Mouse (Mus musculus): ENCODE results near the gene Tmem218. TPM values are rescaled to one million over a fixed set of nuclear protein-coding genes. Genes with fewer than 3 reads are reported as not detected.

Tmem218 gene
- polyA plus RNA-seq, 1 experiment from 2014 or later = 16.1 TPM

DNA sequence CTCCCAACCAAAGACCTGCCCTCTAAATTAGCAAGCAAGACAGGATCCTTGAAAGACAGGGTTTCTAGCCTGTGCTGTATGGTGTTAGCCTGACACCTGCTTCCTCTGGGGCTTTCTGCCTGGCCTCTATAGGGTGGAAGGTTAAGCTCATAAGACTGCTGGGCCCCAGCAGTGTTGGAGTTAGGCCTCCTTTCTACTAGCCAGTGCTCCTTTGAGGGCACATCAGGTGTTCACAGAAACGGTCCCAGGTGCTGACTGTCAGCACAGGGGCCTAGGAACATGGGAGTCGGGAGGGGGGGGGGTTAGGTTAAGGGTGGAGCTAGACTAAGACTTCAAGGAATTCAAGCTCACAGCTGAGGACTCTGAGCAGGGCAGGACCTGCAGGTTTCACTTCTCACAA is 37.4 kb downstream of the Tmem218 start:
- ATAC-seq (ENCODE audit: low FRiP score) = no peak
- DNase-seq (ENCODE audit: low spot score) = no peak
- no peaks in the 10 kb centered on the region for H3K4me1 ChIP-seq (replicated peaks; ENCODE audit: control insufficient read depth, insufficient read depth, low read length)
- no peaks in the 10 kb centered on the region for H3K36me3 ChIP-seq (ENCODE audit: control insufficient read depth, insufficient read depth, low read length)
- no peaks in the 10 kb centered on the region for H3K27me3 ChIP-seq (ENCODE audit: control insufficient read depth, insufficient read depth, low read length)
- no peak overlapping the region for H3K27ac ChIP-seq (ENCODE audit: low read depth, low read length)
- H3K4me3 ChIP-seq (ENCODE audit: low read depth, low read length) = no peak overlapping the region
- H3K9ac ChIP-seq (ENCODE audit: low read depth, low read length) = no peak overlapping the region
- WGBS = 67% methylated on average over 2 of the region's 2 CpGs
- no peak overlapping the region for H3K4me2 ChIP-seq (replicated peaks; ENCODE audit: low read depth, low read length)
- H3K9me3 ChIP-seq (ENCODE audit: control insufficient read depth, low read length) = no peaks in the 10 kb centered on the region

DNA sequence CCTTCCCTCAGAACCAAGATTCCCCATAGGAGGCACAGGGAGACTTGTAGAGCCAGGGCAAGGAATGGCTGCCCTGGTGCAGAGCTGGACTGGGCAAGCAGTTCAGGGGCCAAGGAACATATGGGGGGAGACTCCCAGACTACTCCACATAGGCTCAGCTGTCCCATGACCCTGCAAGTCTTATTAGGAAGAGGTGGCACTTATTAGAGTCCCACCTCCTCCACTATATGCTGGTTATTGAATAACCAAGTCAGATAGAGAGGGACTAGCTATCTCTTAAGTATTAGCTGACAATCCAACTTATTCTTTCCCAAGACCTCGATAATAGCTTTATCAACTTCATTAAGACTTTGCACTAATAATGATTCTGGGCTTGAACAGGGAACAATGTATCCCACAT is 37.8 kb downstream of the Tmem218 start:
- Histone ChIP-seq H3K27me3 (ENCODE audit: control insufficient read depth, insufficient read depth, low read length) (no peaks in the 10 kb centered on the region), H3K9ac (ENCODE audit: low read depth, low read length) (no peak overlapping the region), H3K4me2 (replicated peaks; ENCODE audit: low read depth, low read length) (no peak overlapping the region), H3K4me1 (replicated peaks; ENCODE audit: control insufficient read depth, insufficient read depth, low read length) (no peaks in the 10 kb centered on the region), H3K27ac (ENCODE audit: low read depth, low read length) (no peak overlapping the region), H3K4me3 (ENCODE audit: low read depth, low read length) (no peak overlapping the region), H3K9me3 (ENCODE audit: control insufficient read depth, low read length) (no peaks in the 10 kb centered on the region), H3K36me3 (ENCODE audit: control insufficient read depth, insufficient read depth, low read length) (no peaks in the 10 kb centered on the region)
- 96% methylated on average over 1 of the region's 1 CpGs for WGBS
- ATAC-seq (ENCODE audit: low FRiP score) = no peak
- no peak for DNase-seq (ENCODE audit: low spot score)

DNA sequence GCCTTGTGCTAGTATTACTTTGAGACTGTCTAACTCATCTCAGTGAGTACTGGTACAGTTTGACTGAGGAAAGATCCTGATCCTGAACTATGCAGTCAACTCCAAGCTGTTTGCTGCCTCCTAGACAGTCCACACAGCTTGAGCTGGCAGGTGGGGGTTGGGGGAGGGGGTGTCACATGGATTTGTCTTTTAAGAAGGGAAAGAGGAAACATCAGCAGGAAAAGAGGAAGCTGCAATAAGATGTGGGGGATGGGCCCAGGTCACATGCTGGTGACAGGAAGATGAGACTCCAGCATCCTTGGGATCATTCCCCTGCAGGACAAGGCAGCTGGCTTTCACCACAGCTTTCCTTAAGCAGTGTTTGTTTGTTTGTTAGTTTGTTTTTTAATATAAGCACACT is 39.4 kb downstream of the Tmem218 start:
- H3K4me2 ChIP-seq (replicated peaks; ENCODE audit: low read depth, low read length) = no peak overlapping the region
- no peak overlapping the region for H3K4me3 ChIP-seq (ENCODE audit: low read depth, low read length)
- no peak overlapping the region for H3K27ac ChIP-seq (ENCODE audit: low read depth, low read length)
- no peaks in the 10 kb centered on the region for H3K27me3 ChIP-seq (ENCODE audit: control insufficient read depth, insufficient read depth, low read length)
- DNase-seq (ENCODE audit: low spot score) = no peak
- H3K36me3 ChIP-seq (ENCODE audit: control insufficient read depth, insufficient read depth, low read length) = no peaks in the 10 kb centered on the region
- no peak for ATAC-seq (ENCODE audit: low FRiP score)
- no peak overlapping the region for H3K9ac ChIP-seq (ENCODE audit: low read depth, low read length)
- H3K9me3 ChIP-seq (ENCODE audit: control insufficient read depth, low read length) = no peaks in the 10 kb centered on the region
- no peaks in the 10 kb centered on the region for H3K4me1 ChIP-seq (replicated peaks; ENCODE audit: control insufficient read depth, insufficient read depth, low read length)

DNA sequence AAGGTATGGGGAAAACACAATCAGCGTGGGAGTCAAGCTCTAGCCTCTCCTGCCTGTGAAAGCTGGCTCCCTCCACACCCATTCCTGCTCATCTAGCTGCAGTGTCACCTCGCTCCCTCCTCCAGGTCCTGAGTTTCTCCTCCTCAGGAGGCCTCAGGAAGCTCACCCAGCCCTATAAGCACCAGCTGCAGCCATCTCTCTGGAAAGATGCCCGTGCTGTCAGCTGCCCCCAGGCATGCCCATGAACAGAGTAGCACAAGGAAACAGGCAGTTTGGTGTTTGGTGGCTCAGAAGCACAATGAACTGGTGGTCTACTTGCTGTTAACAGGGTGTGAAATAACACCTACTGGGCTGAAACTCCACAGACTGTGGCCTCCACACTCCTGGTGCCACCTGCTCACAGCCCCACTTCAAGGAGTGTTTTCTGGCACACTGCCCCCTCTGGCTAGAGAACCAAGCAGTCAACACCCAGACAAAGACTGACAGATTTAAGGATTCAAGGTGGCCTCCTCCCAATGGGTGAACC is 40.4 kb downstream of the Tmem218 start:
- no peaks in the 10 kb centered on the region for H3K36me3 ChIP-seq (ENCODE audit: control insufficient read depth, insufficient read depth, low read length)
- no peak overlapping the region for H3K9ac ChIP-seq (ENCODE audit: low read depth, low read length)
- H3K4me3 ChIP-seq (ENCODE audit: low read depth, low read length) = no peak overlapping the region
- no peaks in the 10 kb centered on the region for H3K9me3 ChIP-seq (ENCODE audit: control insufficient read depth, low read length)
- WGBS = 53% methylated on average over 3 of the region's 3 CpGs
- H3K4me1 ChIP-seq (replicated peaks; ENCODE audit: control insufficient read depth, insufficient read depth, low read length) = no peaks in the 10 kb centered on the region
- DNase-seq (ENCODE audit: low spot score) = no peak
- H3K4me2 ChIP-seq (replicated peaks; ENCODE audit: low read depth, low read length) = no peak overlapping the region
- ATAC-seq (ENCODE audit: low FRiP score) = no peak
- no peaks in the 10 kb centered on the region for H3K27me3 ChIP-seq (ENCODE audit: control insufficient read depth, insufficient read depth, low read length)
- H3K27ac ChIP-seq (ENCODE audit: low read depth, low read length) = no peak overlapping the region

DNA sequence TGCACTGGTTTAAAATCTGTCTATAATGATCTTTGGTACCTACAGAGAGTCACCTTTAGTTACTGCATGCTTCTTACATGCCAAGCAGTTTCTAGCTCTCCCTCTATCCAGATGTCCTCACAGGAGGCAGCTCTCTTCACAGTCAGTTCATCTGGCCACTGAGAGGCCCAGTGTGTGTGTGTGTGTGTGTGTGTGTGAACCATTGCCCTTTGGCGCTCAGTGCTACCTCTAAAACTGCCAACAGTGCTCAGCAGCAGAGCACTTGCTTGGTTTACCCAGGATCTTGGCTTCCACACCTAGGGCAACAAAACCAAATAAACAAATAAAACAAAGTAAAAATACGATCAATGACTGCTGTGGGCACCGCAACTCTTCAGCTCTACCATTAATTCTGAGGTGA is 42.0 kb downstream of the Tmem218 start:
- Histone ChIP-seq H3K4me1 (replicated peaks; ENCODE audit: control insufficient read depth, insufficient read depth, low read length) (no peaks in the 10 kb centered on the region), H3K4me2 (replicated peaks; ENCODE audit: low read depth, low read length) (no peak overlapping the region), H3K27me3 (ENCODE audit: control insufficient read depth, insufficient read depth, low read length) (peaks cover 2% of the 10 kb centered on the region; the same call in 1 of the 2 replicates), H3K4me3 (ENCODE audit: low read depth, low read length) (no peak overlapping the region), H3K9me3 (ENCODE audit: control insufficient read depth, low read length) (no peaks in the 10 kb centered on the region), H3K27ac (ENCODE audit: low read depth, low read length) (no peak overlapping the region), H3K36me3 (ENCODE audit: control insufficient read depth, insufficient read depth, low read length) (no peaks in the 10 kb centered on the region), H3K9ac (ENCODE audit: low read depth, low read length) (no peak overlapping the region)
- no peak for ATAC-seq (ENCODE audit: low FRiP score)
- no peak for DNase-seq (ENCODE audit: low spot score)
- 94% methylated on average over 3 of the region's 3 CpGs for WGBS

DNA sequence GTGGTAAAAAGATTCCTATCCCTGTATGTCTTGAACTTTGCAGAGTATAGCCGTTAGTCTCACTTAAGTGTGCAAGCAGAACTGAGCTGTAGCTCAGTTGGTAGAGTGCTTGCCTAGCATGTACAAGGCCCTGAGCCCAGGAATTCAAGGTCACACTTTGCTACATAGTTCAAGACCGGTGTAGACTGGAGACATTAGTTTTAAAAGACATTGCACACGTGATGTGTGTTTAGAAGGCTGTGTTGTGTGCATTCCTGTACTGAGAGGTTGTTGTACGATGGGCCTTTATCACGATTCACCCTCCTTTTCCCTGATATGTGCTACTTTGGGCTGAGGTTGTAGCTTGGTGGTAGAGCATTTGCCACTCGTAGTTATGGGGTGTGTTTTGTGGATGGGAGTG is 42.6 kb downstream of the Tmem218 start:
- no peak overlapping the region for H3K9ac ChIP-seq (ENCODE audit: low read depth, low read length)
- DNase-seq (ENCODE audit: low spot score) (no peak), ATAC-seq (ENCODE audit: low FRiP score) (no peak)
- H3K4me3 ChIP-seq (ENCODE audit: low read depth, low read length) = no peak overlapping the region
- no peaks in the 10 kb centered on the region for H3K36me3 ChIP-seq (ENCODE audit: control insufficient read depth, insufficient read depth, low read length)
- 91% methylated on average over 6 of the region's 6 CpGs for WGBS
- H3K4me1 ChIP-seq (replicated peaks; ENCODE audit: control insufficient read depth, insufficient read depth, low read length) = no peaks in the 10 kb centered on the region; the same call in 1 of the 2 replicates
- H3K27ac ChIP-seq (ENCODE audit: low read depth, low read length) = no peak overlapping the region
- H3K9me3 ChIP-seq (ENCODE audit: control insufficient read depth, low read length) = no peaks in the 10 kb centered on the region
- H3K4me2 ChIP-seq (replicated peaks; ENCODE audit: low read depth, low read length) = no peak overlapping the region
- H3K27me3 ChIP-seq (ENCODE audit: control insufficient read depth, insufficient read depth, low read length) = peaks cover 2% of the 10 kb centered on the region; the same call in 1 of the 2 replicates

DNA sequence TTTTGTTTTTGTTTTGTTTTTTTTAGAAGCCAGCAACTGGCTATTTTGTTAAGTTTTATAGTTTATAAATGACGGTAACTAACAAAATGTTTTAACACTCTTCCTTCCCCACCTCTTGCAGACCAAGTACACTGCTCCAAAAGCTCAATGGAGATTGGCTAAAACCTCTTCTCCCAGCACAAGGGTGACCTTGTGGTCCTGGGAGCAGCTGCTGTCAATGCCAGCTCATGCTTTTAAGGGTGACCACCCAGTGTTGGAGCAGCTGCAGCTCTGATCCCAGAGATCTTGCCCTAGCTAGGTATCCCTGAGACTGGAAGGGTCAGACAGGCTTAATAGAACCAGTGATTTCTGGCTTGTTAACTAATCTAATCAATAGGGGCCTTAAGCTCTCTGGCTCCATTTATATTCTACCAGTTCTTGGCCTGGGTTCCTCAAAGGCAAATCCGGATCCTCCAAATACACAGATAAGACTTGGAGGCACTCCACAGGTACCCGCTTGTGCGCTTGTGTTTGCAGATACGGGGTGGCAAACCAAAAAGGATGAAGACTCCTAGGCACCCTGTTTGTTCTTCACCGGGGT is 46.6 kb downstream of the Tmem218 start:
- Histone ChIP-seq H3K9me3 (ENCODE audit: control insufficient read depth, low read length) (no peaks in the 10 kb centered on the region), H3K9ac (ENCODE audit: low read depth, low read length) (no peak overlapping the region; the same call in 1 of the 2 replicates), H3K4me2 (replicated peaks; ENCODE audit: low read depth, low read length) (peak overlapping the region; percentile 77), H3K27ac (ENCODE audit: low read depth, low read length) (no peak overlapping the region), H3K27me3 (ENCODE audit: control insufficient read depth, insufficient read depth, low read length) (peaks cover 2% of the 10 kb centered on the region; the same call in 1 of the 2 replicates), H3K4me1 (replicated peaks; ENCODE audit: control insufficient read depth, insufficient read depth, low read length) (no peaks in the 10 kb centered on the region; the same call in 1 of the 2 replicates), H3K36me3 (ENCODE audit: control insufficient read depth, insufficient read depth, low read length) (no peaks in the 10 kb centered on the region), H3K4me3 (ENCODE audit: low read depth, low read length) (peak overlapping the region; percentile 34; the same call in 1 of the 2 replicates)
- DNase-seq (ENCODE audit: low spot score) = peak; percentile 20
- peak; percentile 22; the same call in 1 of the 2 replicates for ATAC-seq (ENCODE audit: low FRiP score)
- 19% methylated on average over 6 of the region's 6 CpGs for WGBS

DNA sequence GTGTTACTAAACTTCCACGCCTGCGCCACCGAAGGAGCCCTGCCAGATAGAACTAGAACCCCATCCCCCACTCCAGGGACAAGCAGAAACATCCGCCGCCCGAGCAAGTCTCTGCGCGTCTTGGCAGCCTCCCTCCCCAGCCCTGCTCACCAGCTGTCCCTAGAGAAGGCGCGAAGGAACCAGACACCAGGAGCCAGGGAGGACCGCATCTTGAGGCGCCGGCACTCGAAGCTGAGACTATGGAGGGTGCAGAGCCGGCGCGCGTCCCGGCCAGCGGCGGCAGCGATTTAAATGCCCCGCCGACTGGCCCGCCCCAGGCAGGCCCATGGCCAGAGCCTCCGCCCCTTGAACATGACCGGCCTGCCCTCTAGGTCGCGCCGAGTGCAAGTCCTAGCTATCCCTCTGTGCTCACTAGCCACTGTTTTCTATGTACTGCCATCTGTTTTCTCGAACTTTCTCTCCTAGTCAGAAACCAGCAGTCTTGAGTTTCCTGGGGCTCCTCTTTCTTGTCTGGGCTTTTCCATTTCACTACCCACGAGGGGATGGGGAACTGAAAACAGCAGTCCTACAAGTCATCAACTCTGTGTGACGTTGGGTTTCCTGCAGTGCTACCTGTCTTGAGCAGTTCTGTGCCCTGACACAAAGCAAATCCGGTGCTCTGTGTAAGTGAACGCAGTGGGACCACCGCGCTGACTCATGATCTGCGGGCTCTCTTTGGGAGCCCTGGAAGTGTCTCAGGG is 47.3 kb downstream of the Tmem218 start, which contains the start of gene Slc37a2:
Gene Slc37a2 (minus strand): TSS at position 590 of the 740 bp plus-strand sequence.
- ATAC-seq (ENCODE audit: low FRiP score) (peak; percentile 72), DNase-seq (ENCODE audit: low spot score) (peak; percentile 64)
- H3K4me1 ChIP-seq (replicated peaks; ENCODE audit: control insufficient read depth, insufficient read depth, low read length) = no peaks in the 10 kb centered on the region; the same call in 1 of the 2 replicates
- peaks cover 2% of the 10 kb centered on the region; the same call in 1 of the 2 replicates for H3K27me3 ChIP-seq (ENCODE audit: control insufficient read depth, insufficient read depth, low read length)
- peak within 1 kb of the TSS; percentile 34 for H3K4me3 ChIP-seq (ENCODE audit: low read depth, low read length)
- WGBS = 4% methylated on average over 38 of the region's 38 CpGs
- H3K27ac ChIP-seq (ENCODE audit: low read depth, low read length) = no peak within 1 kb of the TSS
- peak within 1 kb of the TSS; percentile 54 for H3K9ac ChIP-seq (ENCODE audit: low read depth, low read length)
- H3K36me3 ChIP-seq (ENCODE audit: control insufficient read depth, insufficient read depth, low read length) = no peaks in the 10 kb centered on the region
- H3K9me3 ChIP-seq (ENCODE audit: control insufficient read depth, low read length) = no peaks in the 10 kb centered on the region
- peak within 1 kb of the TSS; percentile 77 for H3K4me2 ChIP-seq (replicated peaks; ENCODE audit: low read depth, low read length)

Data from hindbrain, embryonic 11.5 days (tissue).